Mouse (Mus musculus): ENCODE measurements around the gene Dtymk.

- TF ChIP-seq CTCF (IDR thresholded peaks at IDR 0.05; ENCODE audit: low read depth, low read length) (no peak), POLR2A (IDR thresholded peaks at IDR 0.05; ENCODE audit: insufficient read depth, low read length) (no peak), EP300 (IDR thresholded peaks at IDR 0.05; ENCODE audit: insufficient read depth, low read depth, low read length) (no peak)
Measured at GRCm38 (mm10) chr1:93755291-93755610, 46.5 kb downstream of the Dtymk start.

Measured in ES-Bruce4 (cell line).